Mouse (Mus musculus): Measurements from ENCODE around the gene Agl. TPM values are rescaled to one million over a fixed set of nuclear protein-coding genes. Genes with fewer than 3 reads are reported as not detected.
A peak's percentile ranks its signal among the peaks of the same experiment; 100 is the strongest.

Agl gene
- total RNA-seq, 2 experiments from 2014 or later: 144 to 148 TPM

- intact Hi-C loops (cut with DNase I): no loop called here
- DNase-seq: no peak
Observed at GRCm38 (mm10) chr3:116702647-116703272, 105.2 kb downstream of the Agl start.

DNA sequence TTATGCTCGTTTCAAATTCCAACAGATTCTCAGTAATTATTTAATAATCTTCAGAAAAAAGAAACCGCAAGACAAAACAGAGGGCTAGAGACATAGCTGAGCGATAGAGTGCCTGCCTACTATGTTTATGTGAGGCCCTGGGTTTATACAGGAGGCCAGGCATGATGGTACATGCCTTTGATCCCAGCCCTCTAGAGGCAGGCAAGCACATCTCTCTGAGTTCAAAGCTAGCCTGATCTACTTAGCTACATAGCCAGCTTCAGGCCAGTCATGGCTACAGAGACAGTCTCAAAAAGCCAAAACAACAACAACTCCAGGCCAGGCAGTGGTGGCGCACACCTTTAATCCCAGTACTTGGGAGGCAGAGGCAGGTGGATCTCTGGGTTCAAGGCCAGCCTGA lies 106.4 kb downstream of the Agl start:
- intact Hi-C loops (cut with DNase I): no loop called here
- no peak for DNase-seq

GRCm38 (mm10) chr3:116698786-116699185 lies 109.2 kb downstream of the Agl start:
- intact Hi-C loops (cut with DNase I): no loop called here

GRCm38 (mm10) chr3:116695666-116695985 lies 112.3 kb downstream of the Agl start:
- intact Hi-C loops (cut with DNase I): no loop called here
- no peak for DNase-seq

More at GRCm38 (mm10) chr3:116698786-116699185, 109.2 kb downstream of the Agl start:
- peak; percentile 29 to 48 for DNase-seq

- intact Hi-C loops (cut with DNase I): no loop called here
- no peak for DNase-seq
Observed at GRCm38 (mm10) chr3:116694955-116695665, 112.9 kb downstream of the Agl start.

- intact Hi-C loops (cut with DNase I): no loop called here
- DNase-seq: no peak
Observed at GRCm38 (mm10) chr3:116694312-116694711, 113.7 kb downstream of the Agl start.

Other genes with a start within 250 kb of the Agl start
- 10 to 100 TPM; 73.5 to 78.8 TPM for gene Lrrc39, start 245.2 kb downstream of the Agl start, total RNA-seq (2021)
- 1 to 10 TPM; 4.7 to 4.9 TPM for gene Sass6, start 213.2 kb downstream of the Agl start, total RNA-seq (2021)
- 1 to 10 TPM; 7.0 to 9.3 TPM for gene Trmt13, start 193.6 kb downstream of the Agl start, total RNA-seq (2021)
- 10 to 100 TPM; 30.1 to 30.8 TPM for gene Mfsd14a, start 145.5 kb downstream of the Agl start, total RNA-seq (2021)
- gene Gm43191, start 126.9 kb downstream of the Agl start, total RNA-seq (2021): 1 to 10 TPM in 1 of 2 experiments, not detected in 1; 1.6 TPM
- gene Slc35a3, start 95.3 kb downstream of the Agl start, total RNA-seq (2021): 10 to 100 TPM; 19.3 to 21.9 TPM
- gene Frrs1, start 51.3 kb upstream of the Agl start, total RNA-seq (2021): 1 to 10 TPM; 6.6 to 7.7 TPM
- under 1 TPM; 0.31 to 0.37 TPM for gene 4930455H04Rik, start 160.1 kb upstream of the Agl start, total RNA-seq (2021)
- 10 to 100 TPM; 79.1 to 89.5 TPM for gene Palmd, start 160.8 kb upstream of the Agl start, total RNA-seq (2021)

Data from heart, postnatal 10 days (tissue).